Mouse (Mus musculus) liver, embryonic 12.5 days (tissue): Measurements from ENCODE around the gene Cenph. TPM values are rescaled to one million over a fixed set of nuclear protein-coding genes. Genes with fewer than 3 reads are reported as not detected.
"Not testable (repeated sequence)": the region's sequence is repeated elsewhere in the genome, so short reads cannot be mapped to it uniquely, and the experiment has no call there.

Source experiments
- ATAC-seq: fragments of 200-750 bp; cut with Nextera tagmentation; 2 replicates; pipeline ENCODE4 v1.8.0; 2017; ENCODE audit warnings: moderate number of reproducible peaks, mild to moderate bottlenecking, moderate library complexity
- H3K27ac ChIP-seq: fragments of 300-500 bp; sonication (generic); 2 replicates; pipeline ENCODE4 v1.5.1; 2016; ENCODE audit warnings: mild to moderate bottlenecking
- H3K27me3 ChIP-seq: fragments of 300-500 bp; sonication (generic); replicated peaks from 2 replicates; pipeline ENCODE4 v1.6.1; 2016; ENCODE audit warnings: mild to moderate bottlenecking, moderate library complexity
- H3K36me3 ChIP-seq: fragments of 300-500 bp; sonication (generic); 2 replicates; pipeline ENCODE4 v1.6.1; 2016; ENCODE audit warnings: mild to moderate bottlenecking, moderate library complexity
- H3K4me1 ChIP-seq: fragments of 300-500 bp; sonication (generic); 2 replicates; pipeline ENCODE4 v1.6.1; 2016
- H3K4me2 ChIP-seq: fragments of 300-500 bp; sonication (generic); 2 replicates; pipeline ENCODE4 v1.6.1; 2016; ENCODE audit warnings: mild to moderate bottlenecking, moderate library complexity
- H3K4me3 ChIP-seq: fragments of 300-500 bp; sonication (generic); 2 replicates; pipeline ENCODE4 v1.5.1; 2016; ENCODE audit warnings: mild to moderate bottlenecking, moderate library complexity
- H3K9ac ChIP-seq: fragments of 300-500 bp; sonication (generic); 2 replicates; pipeline ENCODE4 v1.6.1; 2016; ENCODE audit warnings: mild to moderate bottlenecking, moderate library complexity
- H3K9me3 ChIP-seq: fragments of 300-500 bp; sonication (generic); replicated peaks from 2 replicates; pipeline ENCODE4 v1.6.1; 2016; ENCODE audit warnings: mild to moderate bottlenecking, moderate library complexity
- WGBS: fragments of 180-500 bp; shearing (Covaris S2); methylation state at CpG from one replicate; pipeline ENCODE4 v1.1.7; 2016; ENCODE audit not compliant: insufficient replicate concordance; 5-methylcytosine and 5-hydroxymethylcytosine counted together
- polyA plus RNA-seq: library from polyadenylated mRNA; unstranded; fragments of >200 nt; fragmentation: Nextera tagmentation; extraction: Ambion mirVana; gene quantifications from 2 replicates; pipeline ENCODE4 v1.2.1, GENCODE M21; 2016

Gene Cenph
- 45.3 and 47.4 TPM in 2 replicates for polyA plus RNA-seq

- H3K4me2 ChIP-seq = peak within 1 kb of the TSS; percentile 91
- no peaks in the 10 kb centered on the region for H3K9me3 ChIP-seq
- peak within 1 kb of the TSS; percentile 89 for H3K9ac ChIP-seq
- ATAC-seq = peak; percentile 81
- H3K36me3 ChIP-seq = peaks cover 74% of the 10 kb centered on the region
- under 1% methylated on average over 46 of the region's 46 CpGs for WGBS
- peak within 1 kb of the TSS; percentile 86 for H3K27ac ChIP-seq
- peaks cover 76% of the 10 kb centered on the region for H3K4me1 ChIP-seq
- peak within 1 kb of the TSS; percentile 98 for H3K4me3 ChIP-seq
- H3K27me3 ChIP-seq = no peaks in the 10 kb centered on the region
Observed at GRCm38 (mm10) chr13:100775252-100776055, at the start of gene Cenph. Gene Cenph, minus strand, starts transcription at chr13:100775899.

DNA sequence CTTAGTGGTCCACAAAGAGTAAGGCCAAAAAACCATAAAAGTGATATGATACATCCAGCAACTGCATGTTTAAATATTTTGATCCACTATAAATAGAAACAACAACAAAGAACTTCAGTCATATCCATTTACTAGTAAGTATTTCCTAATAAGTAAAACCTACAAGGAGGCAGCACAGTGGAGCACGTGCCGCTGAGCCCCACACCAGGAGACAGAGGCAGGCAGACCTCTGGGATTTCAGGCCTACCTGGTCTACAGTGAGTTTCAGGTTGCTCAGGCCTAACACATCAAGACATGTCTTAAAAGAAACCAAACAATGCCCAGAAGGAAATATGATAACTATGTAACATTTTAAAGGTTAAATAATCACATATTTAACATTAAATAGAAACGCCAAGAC lies 49.2 kb upstream of the Cenph start:
- H3K27ac ChIP-seq = no peak overlapping the region
- H3K27me3 ChIP-seq = no peaks in the 10 kb centered on the region
- H3K4me1 ChIP-seq = peaks cover 6% of the 10 kb centered on the region
- H3K4me3 ChIP-seq = no peak overlapping the region
- peaks cover 84% of the 10 kb centered on the region for H3K36me3 ChIP-seq
- WGBS = 86% methylated on average over 3 of the region's 3 CpGs
- H3K9ac ChIP-seq = no peak overlapping the region
- no peak for ATAC-seq
- H3K4me2 ChIP-seq = no peak overlapping the region
- H3K9me3 ChIP-seq = no peaks in the 10 kb centered on the region

DNA sequence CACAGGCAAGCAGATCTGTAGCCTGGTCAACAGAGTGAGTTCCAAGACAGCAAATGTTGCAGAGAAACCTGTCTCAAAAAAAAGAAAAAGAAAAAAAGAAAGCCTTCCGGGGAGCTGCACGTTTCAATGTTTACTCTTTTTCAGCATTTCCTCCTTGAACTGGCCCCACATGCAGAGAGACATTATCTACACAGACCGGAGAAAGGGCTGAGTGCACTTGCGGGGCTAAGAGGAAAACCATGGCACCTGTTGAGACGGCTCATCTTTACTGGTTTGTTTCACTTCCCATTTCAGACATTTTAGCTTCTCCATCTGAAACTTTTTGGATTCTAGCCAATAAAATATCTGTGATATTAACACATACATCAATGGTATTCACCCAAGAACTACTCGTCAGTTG lies 48.6 kb upstream of the Cenph start:
- H3K36me3 ChIP-seq = peaks cover 89% of the 10 kb centered on the region
- ATAC-seq = no peak
- WGBS = 69% methylated on average over 6 of the region's 6 CpGs

GRCm38 (mm10) chr13:100823863-100824262 lies 48.2 kb upstream of the Cenph start:
- Histone ChIP-seq H3K36me3 (peaks cover 90% of the 10 kb centered on the region), H3K4me2 (no peak overlapping the region), H3K9ac (no peak overlapping the region), H3K27ac (no peak overlapping the region), H3K4me1 (no peaks in the 10 kb centered on the region), H3K9me3 (no peaks in the 10 kb centered on the region), H3K27me3 (no peaks in the 10 kb centered on the region), H3K4me3 (no peak overlapping the region)
- 88% methylated on average over 3 of the region's 3 CpGs for WGBS
- no peak for ATAC-seq

More for the DNA sequence above, 48.6 kb upstream of the Cenph start:
- Histone ChIP-seq H3K27me3 (no peaks in the 10 kb centered on the region), H3K4me2 (no peak overlapping the region), H3K4me1 (0 out of 2 replicates have a peak, but pooled peaks cover 3% of the 10 kb centered on the region), H3K27ac (no peak overlapping the region), H3K4me3 (no peak overlapping the region), H3K9me3 (no peaks in the 10 kb centered on the region), H3K9ac (no peak overlapping the region)

- H3K9me3 ChIP-seq = no peaks in the 10 kb centered on the region
- WGBS = 84% methylated on average over 6 of the region's 6 CpGs
- ATAC-seq = no peak
Observed at GRCm38 (mm10) chr13:100814451-100814850, 38.8 kb upstream of the Cenph start.

DNA sequence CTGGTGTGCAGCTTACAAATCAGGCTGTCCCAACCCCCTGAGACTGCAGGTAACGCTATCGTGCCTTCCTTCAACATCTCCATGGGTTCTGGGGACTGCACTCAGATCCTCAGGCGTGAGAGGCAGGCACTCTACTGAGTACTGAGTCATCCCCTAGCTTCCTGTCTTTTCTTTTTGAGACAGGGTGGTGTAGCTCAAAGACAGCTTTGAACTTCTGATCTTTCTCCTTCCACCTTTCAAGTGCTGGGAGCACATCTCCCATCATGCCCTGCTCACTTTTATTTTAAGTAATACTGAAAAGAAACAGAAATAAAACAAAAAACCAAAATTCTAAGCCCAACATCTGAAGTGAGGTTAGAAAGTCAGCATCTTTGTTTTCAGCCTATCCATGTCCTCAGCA lies 30.1 kb upstream of the Cenph start:
- H3K36me3 ChIP-seq = peaks cover 85% of the 10 kb centered on the region

More at GRCm38 (mm10) chr13:100814451-100814850, 38.8 kb upstream of the Cenph start:
- no peak overlapping the region for H3K27ac ChIP-seq
- no peak overlapping the region for H3K4me2 ChIP-seq
- no peak overlapping the region for H3K4me3 ChIP-seq
- H3K4me1 ChIP-seq = peaks cover 4% of the 10 kb centered on the region; the same call in 1 of the 2 replicates
- no peak overlapping the region for H3K9ac ChIP-seq
- H3K27me3 ChIP-seq = no peaks in the 10 kb centered on the region
- peaks cover 86% of the 10 kb centered on the region for H3K36me3 ChIP-seq

DNA sequence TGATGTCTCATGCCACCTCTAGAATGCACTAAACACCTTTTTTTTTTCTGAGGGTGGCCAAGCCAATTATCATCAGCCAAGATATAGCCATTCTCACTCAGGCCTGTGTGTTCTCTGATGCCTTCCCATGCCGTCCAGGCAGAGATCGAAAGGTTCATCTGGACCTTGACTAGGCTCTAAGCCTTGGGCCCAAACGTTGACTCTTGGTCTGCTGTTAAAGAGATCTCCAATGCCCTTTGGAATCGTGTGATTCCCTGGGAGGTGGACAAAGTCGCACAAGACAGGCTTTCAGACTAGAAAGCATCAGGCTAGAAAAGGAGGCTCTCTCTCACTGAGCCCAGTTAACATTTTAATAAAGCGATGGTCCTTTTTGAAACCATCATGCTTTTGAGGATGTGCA lies 21.5 kb upstream of the Cenph start:
- Histone ChIP-seq H3K9ac (no peak overlapping the region), H3K27me3 (no peaks in the 10 kb centered on the region), H3K4me3 (no peak overlapping the region), H3K9me3 (no peaks in the 10 kb centered on the region), H3K36me3 (peaks cover 25% of the 10 kb centered on the region), H3K4me1 (no peaks in the 10 kb centered on the region), H3K27ac (no peak overlapping the region), H3K4me2 (no peak overlapping the region)
- whole genome bisulfite sequencing = 77% methylated on average over 6 of the region's 6 CpGs
- ATAC-seq = no peak

More for the DNA sequence above, 30.1 kb upstream of the Cenph start:
- Histone ChIP-seq H3K27me3 (no peaks in the 10 kb centered on the region), H3K4me1 (no peaks in the 10 kb centered on the region), H3K27ac (no peak overlapping the region), H3K9me3 (no peaks in the 10 kb centered on the region), H3K9ac (no peak overlapping the region), H3K4me2 (no peak overlapping the region), H3K4me3 (no peak overlapping the region)
- WGBS = 83% methylated on average over 3 of the region's 3 CpGs
- ATAC-seq = no peak

DNA sequence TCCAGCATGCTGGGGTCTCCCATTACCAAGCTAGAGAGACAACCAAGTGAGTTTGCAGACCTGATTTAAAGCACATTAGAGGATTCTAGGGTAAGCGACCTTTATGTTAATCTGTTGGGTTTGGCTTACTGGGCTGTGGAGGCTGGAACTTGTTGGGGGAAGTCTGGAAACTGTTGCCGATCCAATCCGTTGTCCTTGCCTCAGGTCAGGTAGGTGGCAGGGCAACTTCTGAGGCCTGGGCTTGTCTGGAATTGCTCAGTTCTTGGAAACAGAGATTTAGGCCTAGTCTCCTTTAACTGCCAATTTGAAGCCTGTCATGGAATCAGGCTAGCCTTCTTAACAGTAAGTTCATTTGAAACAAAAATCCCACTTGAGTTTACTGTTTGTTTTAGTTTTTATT lies 13.4 kb upstream of the Cenph start:
- no peak overlapping the region for H3K27ac ChIP-seq
- H3K27me3 ChIP-seq = no peaks in the 10 kb centered on the region
- no peaks in the 10 kb centered on the region for H3K9me3 ChIP-seq
- no peak overlapping the region for H3K4me3 ChIP-seq
- 76% methylated on average over 3 of the region's 3 CpGs for whole genome bisulfite sequencing
- ATAC-seq = no peak
- no peak overlapping the region for H3K4me2 ChIP-seq
- peaks cover 14% of the 10 kb centered on the region for H3K36me3 ChIP-seq
- peaks cover 31% of the 10 kb centered on the region for H3K4me1 ChIP-seq
- no peak overlapping the region for H3K9ac ChIP-seq

GRCm38 (mm10) chr13:100788057-100788456 lies 12.4 kb upstream of the Cenph start:
- 86% methylated on average over 13 of the region's 14 CpGs for WGBS
- H3K9me3 ChIP-seq = not testable (repeated sequence)

DNA sequence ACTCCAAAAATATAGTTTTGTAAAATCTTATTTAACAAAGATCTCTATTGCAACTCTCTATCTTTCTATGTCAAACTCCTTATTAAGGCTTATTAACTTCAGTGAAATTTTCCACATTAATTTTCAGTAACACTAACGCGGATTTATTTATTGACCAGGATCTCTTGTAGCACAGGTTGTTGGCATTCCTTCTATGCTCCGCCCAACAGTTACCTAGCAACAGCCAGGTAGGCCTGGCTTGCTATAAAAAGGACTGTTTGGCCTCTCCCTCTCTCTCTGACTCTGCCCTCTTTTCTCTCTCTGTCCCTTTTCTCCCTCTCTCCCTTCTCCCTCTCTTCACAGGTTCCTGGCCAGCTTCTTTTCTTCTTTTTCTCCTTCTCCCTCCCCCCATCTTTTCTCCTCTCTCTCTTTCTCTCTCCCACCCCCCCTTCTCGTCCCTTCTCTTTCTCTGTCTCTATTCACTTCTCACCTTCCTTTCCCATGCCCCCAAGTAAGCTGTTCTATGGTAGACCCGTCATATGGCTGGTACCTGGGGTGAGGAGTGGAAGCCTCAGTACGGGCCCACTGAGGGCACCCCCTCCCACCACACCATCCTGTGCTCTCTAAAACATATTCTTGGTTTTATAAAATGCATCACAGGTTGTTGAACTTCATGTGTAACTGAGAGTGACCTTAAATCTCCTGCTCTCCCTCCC lies 11.8 kb upstream of the Cenph start:
- H3K36me3 ChIP-seq = peaks cover 30% of the 10 kb centered on the region
- no peaks in the 10 kb centered on the region for H3K27me3 ChIP-seq
- WGBS = 80% methylated on average over 6 of the region's 6 CpGs
- no peaks in the 10 kb centered on the region for H3K9me3 ChIP-seq
- no peak overlapping the region for H3K27ac ChIP-seq
- H3K4me1 ChIP-seq = peaks cover 46% of the 10 kb centered on the region
- H3K9ac ChIP-seq = no peak overlapping the region
- no peak for ATAC-seq
- H3K4me2 ChIP-seq = no peak overlapping the region
- H3K4me3 ChIP-seq = no peak overlapping the region

More at GRCm38 (mm10) chr13:100788057-100788456, 12.4 kb upstream of the Cenph start:
- H3K9ac ChIP-seq, H3K27ac ChIP-seq, H3K27me3 ChIP-seq, H3K4me2 ChIP-seq, ATAC-seq, H3K4me3 ChIP-seq: not testable (repeated sequence)
- peaks cover 41% of the 10 kb centered on the region for H3K4me1 ChIP-seq
- H3K36me3 ChIP-seq = peaks cover 24% of the 10 kb centered on the region

DNA sequence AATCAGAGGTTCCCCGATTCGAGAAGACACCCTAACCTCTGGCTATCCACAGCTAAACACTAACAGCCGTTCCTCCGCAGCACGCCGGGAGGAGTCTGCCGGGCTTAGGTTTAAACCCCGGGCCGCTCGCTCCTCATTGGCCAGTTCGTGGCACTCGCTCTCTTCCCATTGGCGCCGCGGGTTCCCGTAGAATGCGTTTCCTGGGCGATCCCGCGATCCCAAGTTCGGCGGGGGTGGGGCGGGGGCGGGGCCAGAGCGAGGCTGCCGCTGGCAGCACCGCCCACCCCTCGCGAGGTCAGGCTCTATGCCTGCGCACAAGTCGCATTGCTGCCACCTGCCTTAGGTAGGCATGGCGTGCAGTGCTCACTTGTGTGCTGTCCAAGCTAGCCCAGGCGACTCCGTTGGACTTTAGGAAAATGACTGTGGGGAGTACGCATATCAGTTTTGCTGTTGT lies 10.7 kb upstream of the Cenph start, which contains the start of gene Ccnb1:
Ccnb1 (minus strand) TSS at position 157 of the 454 bp plus-strand sequence.
- WGBS = under 1% methylated on average over 35 of the region's 35 CpGs

More for the DNA sequence above, 10.7 kb upstream of the Cenph start, which contains the start of gene Ccnb1:
- Histone ChIP-seq H3K9ac (peak within 1 kb of the TSS; percentile 90), H3K9me3 (no peaks in the 10 kb centered on the region), H3K27ac (peak within 1 kb of the TSS; percentile 92), H3K4me1 (peaks cover 54% of the 10 kb centered on the region), H3K4me3 (peak within 1 kb of the TSS; percentile 86), H3K36me3 (peaks cover 40% of the 10 kb centered on the region), H3K27me3 (no peaks in the 10 kb centered on the region), H3K4me2 (peak within 1 kb of the TSS; percentile 77)
- ATAC-seq = peak; percentile 98
